Mouse (Mus musculus) embryonic facial prominence, embryonic 15.5 days (tissue): ENCODE measurements around the gene Stac. TPM values are rescaled to one million over a fixed set of nuclear protein-coding genes. Genes with fewer than 3 reads are reported as not detected.

Experiments used
- ATAC-seq: fragments of 200-750 bp; cut with Nextera tagmentation; 2 replicates; pipeline ENCODE4 v1.8.0; 2017; ENCODE audit warnings: low read depth, moderate TSS enrichment; ENCODE audit not compliant: insufficient number of reproducible peaks, low FRiP score, low TSS enrichment
- H3K27ac ChIP-seq: fragments of 300-500 bp; sonication (generic); replicated peaks from 2 replicates; pipeline ENCODE4 v1.5.1; 2015; ENCODE audit warnings: mild to moderate bottlenecking, inconsistent platforms
- H3K27me3 ChIP-seq: fragments of 300-500 bp; sonication (generic); 2 replicates; pipeline ENCODE4 v1.6.1; 2015; ENCODE audit warnings: inconsistent platforms
- H3K36me3 ChIP-seq: fragments of 300-500 bp; sonication (generic); 2 replicates; pipeline ENCODE4 v1.6.1; 2015; ENCODE audit warnings: mild to moderate bottlenecking, inconsistent platforms
- H3K4me1 ChIP-seq: fragments of 300-500 bp; sonication (generic); 2 replicates; pipeline ENCODE4 v1.6.1; 2015; ENCODE audit warnings: inconsistent platforms
- H3K4me2 ChIP-seq: fragments of 300-500 bp; sonication (generic); replicated peaks from 2 replicates; pipeline ENCODE4 v1.6.1; 2015; ENCODE audit warnings: mild to moderate bottlenecking, inconsistent platforms
- H3K4me3 ChIP-seq: fragments of 300-500 bp; sonication (generic); replicated peaks from 2 replicates; pipeline ENCODE4 v1.5.1; 2015; ENCODE audit warnings: mild to moderate bottlenecking, inconsistent platforms
- H3K9ac ChIP-seq: fragments of 300-500 bp; sonication (generic); 2 replicates; pipeline ENCODE4 v1.6.1; 2015; ENCODE audit warnings: inconsistent platforms
- H3K9me3 ChIP-seq: fragments of 300-500 bp; sonication (generic); replicated peaks from 2 replicates; pipeline ENCODE4 v1.6.1; 2016; ENCODE audit warnings: inconsistent platforms
- WGBS: fragments of 180-500 bp; shearing (Covaris S2); methylation state at CpG from one replicate; pipeline ENCODE4 v1.1.7; 2015; 5-methylcytosine and 5-hydroxymethylcytosine counted together
- polyA plus RNA-seq: library from polyadenylated mRNA; unstranded; fragments of >200 nt; fragmentation: Nextera tagmentation; extraction: Ambion mirVana; gene quantifications from 2 replicates; pipeline ENCODE4 v1.2.1, GENCODE M21; 2015

Stac gene
- polyA plus RNA-seq, 1 experiment from 2014 or later, result 6.9 TPM

GRCm38 (mm10) chr9:111551461-111552190 is 138.5 kb downstream of the Stac start:
- Histone ChIP-seq H3K9me3 (no peaks in the 10 kb centered on the region), H3K4me3 (no peak overlapping the region), H3K36me3 (no peaks in the 10 kb centered on the region), H3K9ac (no peak overlapping the region), H3K4me1 (no peaks in the 10 kb centered on the region), H3K27me3 (no peaks in the 10 kb centered on the region), H3K4me2 (no peak overlapping the region), H3K27ac (no peak overlapping the region)
- ATAC-seq, result no peak
- WGBS, result 59% methylated on average over 15 of the region's 15 CpGs

GRCm38 (mm10) chr9:111550963-111551321 is 139.2 kb downstream of the Stac start:
- Histone ChIP-seq H3K4me2 (no peak overlapping the region), H3K36me3 (no peaks in the 10 kb centered on the region), H3K4me3 (no peak overlapping the region), H3K4me1 (no peaks in the 10 kb centered on the region), H3K9me3 (no peaks in the 10 kb centered on the region), H3K9ac (no peak overlapping the region), H3K27me3 (no peaks in the 10 kb centered on the region), H3K27ac (no peak overlapping the region)
- no peak for ATAC-seq
- WGBS, result 72% methylated on average over 8 of the region's 8 CpGs

- Histone ChIP-seq H3K4me3 (no peak overlapping the region), H3K4me1 (no peaks in the 10 kb centered on the region), H3K27me3 (no peaks in the 10 kb centered on the region), H3K27ac (no peak overlapping the region), H3K9ac (no peak overlapping the region), H3K9me3 (no peaks in the 10 kb centered on the region), H3K36me3 (no peaks in the 10 kb centered on the region), H3K4me2 (no peak overlapping the region)
- no peak for ATAC-seq
- WGBS, result 78% methylated on average over 21 of the region's 21 CpGs
Measured at GRCm38 (mm10) chr9:111550281-111550962, 139.7 kb downstream of the Stac start.

GRCm38 (mm10) chr9:111542663-111543062 is 147.5 kb downstream of the Stac start:
- 65% methylated on average over 6 of the region's 6 CpGs for WGBS

GRCm38 (mm10) chr9:111535445-111536064 is 154.6 kb downstream of the Stac start:
- ATAC-seq, result no peak
- WGBS, result 85% methylated on average over 8 of the region's 8 CpGs
- no peak overlapping the region for H3K27ac ChIP-seq
- H3K9me3 ChIP-seq, result no peaks in the 10 kb centered on the region
- no peaks in the 10 kb centered on the region for H3K36me3 ChIP-seq
- H3K4me3 ChIP-seq, result no peak overlapping the region
- H3K27me3 ChIP-seq, result no peaks in the 10 kb centered on the region
- H3K9ac ChIP-seq, result no peak overlapping the region
- no peaks in the 10 kb centered on the region for H3K4me1 ChIP-seq
- no peak overlapping the region for H3K4me2 ChIP-seq

More at GRCm38 (mm10) chr9:111542663-111543062, 147.5 kb downstream of the Stac start:
- no peak overlapping the region for H3K4me2 ChIP-seq
- H3K27ac ChIP-seq, result no peak overlapping the region
- H3K9me3 ChIP-seq, result no peaks in the 10 kb centered on the region
- no peaks in the 10 kb centered on the region for H3K4me1 ChIP-seq
- ATAC-seq, result no peak
- no peaks in the 10 kb centered on the region for H3K36me3 ChIP-seq
- no peak overlapping the region for H3K9ac ChIP-seq
- no peak overlapping the region for H3K4me3 ChIP-seq
- no peaks in the 10 kb centered on the region for H3K27me3 ChIP-seq

GRCm38 (mm10) chr9:111534744-111535423 is 155.3 kb downstream of the Stac start:
- WGBS, result 73% methylated on average over 7 of the region's 7 CpGs

GRCm38 (mm10) chr9:111523871-111524270 is 166.3 kb downstream of the Stac start:
- no peak overlapping the region for H3K9ac ChIP-seq
- H3K4me2 ChIP-seq, result no peak overlapping the region
- no peak overlapping the region for H3K27ac ChIP-seq
- WGBS, result 96% methylated on average over 3 of the region's 3 CpGs
- H3K9me3 ChIP-seq, result no peaks in the 10 kb centered on the region; the same call in 1 of the 2 replicates
- no peaks in the 10 kb centered on the region for H3K4me1 ChIP-seq
- H3K27me3 ChIP-seq, result no peaks in the 10 kb centered on the region
- ATAC-seq, result no peak
- no peak overlapping the region for H3K4me3 ChIP-seq
- no peaks in the 10 kb centered on the region for H3K36me3 ChIP-seq

More at GRCm38 (mm10) chr9:111534744-111535423, 155.3 kb downstream of the Stac start:
- Histone ChIP-seq H3K9ac (no peak overlapping the region), H3K27me3 (no peaks in the 10 kb centered on the region), H3K4me3 (no peak overlapping the region), H3K4me1 (no peaks in the 10 kb centered on the region), H3K36me3 (no peaks in the 10 kb centered on the region), H3K9me3 (no peaks in the 10 kb centered on the region), H3K4me2 (no peak overlapping the region), H3K27ac (no peak overlapping the region)
- no peak for ATAC-seq

- no peak overlapping the region for H3K27ac ChIP-seq
- no peaks in the 10 kb centered on the region for H3K4me1 ChIP-seq
- H3K9ac ChIP-seq, result no peak overlapping the region
- WGBS, result 90% methylated on average over 11 of the region's 11 CpGs
- ATAC-seq, result no peak
- no peaks in the 10 kb centered on the region; the same call in 1 of the 2 replicates for H3K9me3 ChIP-seq
- no peaks in the 10 kb centered on the region for H3K27me3 ChIP-seq
- H3K36me3 ChIP-seq, result no peaks in the 10 kb centered on the region
- H3K4me2 ChIP-seq, result no peak overlapping the region
- H3K4me3 ChIP-seq, result no peak overlapping the region
Measured at GRCm38 (mm10) chr9:111523111-111523510, 167.0 kb downstream of the Stac start.

GRCm38 (mm10) chr9:111522226-111522625 is 167.9 kb downstream of the Stac start:
- H3K9me3 ChIP-seq, result no peaks in the 10 kb centered on the region; the same call in 1 of the 2 replicates
- H3K4me1 ChIP-seq, result no peaks in the 10 kb centered on the region
- no peak for ATAC-seq
- 90% methylated on average over 7 of the region's 7 CpGs for WGBS
- H3K27me3 ChIP-seq, result no peaks in the 10 kb centered on the region
- no peak overlapping the region for H3K9ac ChIP-seq
- H3K36me3 ChIP-seq, result no peaks in the 10 kb centered on the region
- H3K4me2 ChIP-seq, result no peak overlapping the region
- H3K27ac ChIP-seq, result no peak overlapping the region
- no peak overlapping the region for H3K4me3 ChIP-seq

- Histone ChIP-seq H3K4me1 (no peaks in the 10 kb centered on the region), H3K9ac (no peak overlapping the region), H3K9me3 (no peaks in the 10 kb centered on the region), H3K4me3 (no peak overlapping the region), H3K27me3 (no peaks in the 10 kb centered on the region), H3K4me2 (no peak overlapping the region), H3K27ac (no peak overlapping the region), H3K36me3 (no peaks in the 10 kb centered on the region)
- ATAC-seq, result no peak; the same call in 1 of the 2 replicates
- WGBS, result 86% methylated on average over 3 of the region's 3 CpGs
Measured at GRCm38 (mm10) chr9:111515536-111515935, 174.6 kb downstream of the Stac start.
